Mouse (Mus musculus): ENCODE measurements around the gene Tgfb2.

The Tgfb2 gene

GRCm38 (mm10) chr1:186705915-186706248 is at the start of gene Tgfb2:
Gene Tgfb2, minus strand, starts transcription at chr1:186705989.
- DNase-seq (ENCODE audit: low read depth, low spot score) = no peak

- DNase-seq (ENCODE audit: low read depth, low spot score) = no peak
Measured at GRCm38 (mm10) chr1:186749675-186750283, 44.0 kb upstream of the Tgfb2 start.

GRCm38 (mm10) chr1:186748724-186749653 is 43.2 kb upstream of the Tgfb2 start, which contains the start of gene Rrp15:
Gene Rrp15, minus strand, starts transcription at chr1:186749358.
- peak; percentile 96 for DNase-seq (ENCODE audit: low read depth, low spot score)

- DNase-seq (ENCODE audit: low read depth, low spot score) = no peak
Measured at GRCm38 (mm10) chr1:186739828-186740227, 34.0 kb upstream of the Tgfb2 start.

GRCm38 (mm10) chr1:186735537-186735936 is 29.7 kb upstream of the Tgfb2 start:
- no peak for DNase-seq (ENCODE audit: low read depth, low spot score)

GRCm38 (mm10) chr1:186733052-186733451 is 27.3 kb upstream of the Tgfb2 start:
- DNase-seq (ENCODE audit: low read depth, low spot score) = no peak

- DNase-seq (ENCODE audit: low read depth, low spot score) = no peak
Measured at GRCm38 (mm10) chr1:186728778-186729177, 23.0 kb upstream of the Tgfb2 start.

GRCm38 (mm10) chr1:186726117-186726516 is 20.3 kb upstream of the Tgfb2 start:
- no peak for DNase-seq (ENCODE audit: low read depth, low spot score)

- DNase-seq (ENCODE audit: low read depth, low spot score) = no peak
Measured at GRCm38 (mm10) chr1:186722299-186722698, 16.5 kb upstream of the Tgfb2 start.

- peak; percentile 91 for DNase-seq (ENCODE audit: low read depth, low spot score)
Measured at GRCm38 (mm10) chr1:186721846-186722245, 16.1 kb upstream of the Tgfb2 start.

GRCm38 (mm10) chr1:186721166-186721565 is 15.4 kb upstream of the Tgfb2 start:
- DNase-seq (ENCODE audit: low read depth, low spot score) = no peak

- no peak for DNase-seq (ENCODE audit: low read depth, low spot score)
Measured at GRCm38 (mm10) chr1:186719708-186720107, 13.9 kb upstream of the Tgfb2 start.

- no peak for DNase-seq (ENCODE audit: low read depth, low spot score)
Measured at GRCm38 (mm10) chr1:186718881-186719280, 13.1 kb upstream of the Tgfb2 start.

- no peak for DNase-seq (ENCODE audit: low read depth, low spot score)
Measured at GRCm38 (mm10) chr1:186714980-186715896, 9.4 kb upstream of the Tgfb2 start.

- DNase-seq (ENCODE audit: low read depth, low spot score) = no peak
Measured at GRCm38 (mm10) chr1:186714215-186714614, 8.4 kb upstream of the Tgfb2 start.

- DNase-seq (ENCODE audit: low read depth, low spot score) = peak; percentile 71
Measured at GRCm38 (mm10) chr1:186712802-186713471, 7.1 kb upstream of the Tgfb2 start.

- peak; percentile 67 for DNase-seq (ENCODE audit: low read depth, low spot score)
Measured at GRCm38 (mm10) chr1:186705203-186705914, 430 bp downstream of the Tgfb2 start.

- peak; percentile 53 for DNase-seq (ENCODE audit: low read depth, low spot score)
Measured at GRCm38 (mm10) chr1:186703980-186704701, 1.6 kb downstream of the Tgfb2 start.

GRCm38 (mm10) chr1:186703256-186703979 is 2.4 kb downstream of the Tgfb2 start:
- DNase-seq (ENCODE audit: low read depth, low spot score) = no peak

Data from forelimb bud, embryonic 11.5 days (tissue).